Mouse (Mus musculus) MN1 (cell line): ENCODE measurements at regions not wholly inside any gene's neighbourhood (a gene's known extent, or its start where the extent isn't known, plus 50 kb on each side); places are given as distances from the start of the nearest gene placed in this dataset.
A peak's percentile ranks its signal among the peaks of the same experiment; 100 is the strongest.

ENCODE experiments used
- DNase-seq: peaks from one replicate; pipeline ENCODE4 v3.0.0-alpha.2; 2016; ENCODE audit warnings: low spot score

DNA sequence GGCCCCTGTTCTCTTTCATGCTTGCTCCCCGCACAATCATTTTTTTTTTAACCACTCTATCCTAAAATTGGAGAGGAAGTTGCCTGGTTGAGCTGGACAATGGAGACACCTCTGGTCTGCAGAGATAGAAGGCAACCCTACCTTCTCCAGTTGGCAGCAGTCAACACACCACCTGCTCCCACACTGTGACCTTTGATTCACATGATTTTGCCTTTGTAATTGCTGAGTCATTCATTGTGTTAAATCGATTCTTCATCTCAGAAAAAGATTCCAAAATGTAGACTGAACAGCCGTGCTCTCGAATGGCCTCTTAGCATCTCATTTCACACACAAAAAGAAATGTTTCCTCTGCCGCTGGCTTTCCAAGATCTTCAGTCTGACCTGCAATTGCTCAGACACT lies 616.2 kb downstream of the Pdcd6ip start:
- no peak for DNase-seq

DNA sequence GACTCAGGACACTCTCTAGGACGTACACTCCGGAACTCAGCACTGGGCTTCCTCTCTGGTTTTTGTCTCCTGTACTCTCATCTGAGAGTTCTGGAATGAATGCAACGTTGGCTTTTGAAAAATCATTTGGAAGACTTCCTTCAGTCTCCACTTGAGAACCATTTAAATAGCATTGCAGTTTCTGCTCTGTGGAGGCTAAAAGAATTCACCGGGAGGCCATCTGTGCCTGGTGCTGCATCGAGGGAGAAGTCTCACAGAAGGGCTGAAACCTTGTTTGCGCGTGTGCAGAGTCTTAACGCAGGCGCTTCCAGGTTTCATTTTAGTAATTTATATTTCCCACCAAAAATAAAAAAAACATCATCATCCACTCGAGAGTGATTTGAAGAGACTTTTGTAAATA lies 620.3 kb downstream of the Pdcd6ip start:
- DNase-seq, result no peak

DNA sequence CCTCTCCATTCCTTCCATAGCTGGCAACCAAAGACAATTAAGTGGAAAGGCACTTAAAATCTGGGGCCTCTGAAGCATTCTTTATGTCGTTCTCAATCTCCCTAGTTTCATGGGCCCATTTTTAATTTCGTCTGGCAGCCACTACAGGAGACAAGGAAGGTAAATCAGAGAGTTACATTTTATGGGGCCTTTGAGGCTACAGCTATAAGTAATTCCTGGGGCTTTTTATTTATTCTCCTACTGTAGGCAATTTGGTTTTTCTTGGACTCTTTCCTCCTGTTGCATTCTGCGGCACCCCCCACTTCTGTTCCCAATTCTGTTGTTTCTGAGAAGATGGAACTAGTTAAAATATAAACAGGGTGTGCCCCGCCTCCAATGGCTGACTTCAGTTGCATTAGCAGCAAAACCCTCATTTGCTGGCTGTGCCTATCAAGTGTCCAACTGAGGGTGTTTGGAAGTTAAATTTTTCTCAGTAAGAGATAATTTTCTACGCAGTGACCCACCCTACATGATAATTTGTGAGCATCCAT lies 622.7 kb downstream of the Pdcd6ip start:
- no peak for DNase-seq

DNA sequence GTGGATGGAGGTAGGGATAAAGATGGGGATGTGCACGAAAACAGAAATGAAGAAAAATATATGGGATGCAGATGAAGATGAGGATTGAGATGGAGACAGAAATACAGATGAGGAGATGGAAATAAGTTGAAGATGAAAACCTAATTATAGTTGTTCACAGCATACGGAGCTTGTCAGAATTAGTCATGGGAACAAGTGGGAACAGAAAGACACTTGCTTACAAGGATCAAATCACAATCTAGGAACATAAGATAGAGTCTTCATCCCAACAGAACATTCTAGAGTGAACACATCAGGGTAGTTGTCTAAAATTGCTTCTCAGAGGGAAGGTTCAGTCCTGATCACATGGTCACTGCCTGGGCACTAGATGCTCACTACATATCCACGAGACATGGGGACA lies 633.2 kb downstream of the Pdcd6ip start:
- no peak for DNase-seq

DNA sequence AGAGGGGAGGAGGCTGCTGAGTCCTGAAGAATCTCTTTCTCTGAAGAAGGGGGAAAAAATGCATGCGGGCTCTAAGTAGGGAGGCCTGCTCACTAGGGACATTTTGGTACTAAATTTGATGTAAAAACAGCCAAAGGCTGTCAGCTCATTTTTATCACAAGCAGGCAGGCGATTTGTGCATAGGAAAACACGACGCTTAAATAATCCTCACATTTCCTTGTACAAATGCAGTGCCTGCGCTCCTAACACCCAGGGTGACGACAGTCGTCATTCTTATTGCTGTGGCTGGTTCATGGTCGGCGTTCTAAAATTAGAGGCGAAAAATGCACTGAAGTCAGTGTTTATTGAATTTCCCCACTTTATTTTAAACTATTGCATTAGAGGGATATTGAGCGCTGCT lies 650.6 kb downstream of the Pdcd6ip start:
- DNase-seq, result no peak

DNA sequence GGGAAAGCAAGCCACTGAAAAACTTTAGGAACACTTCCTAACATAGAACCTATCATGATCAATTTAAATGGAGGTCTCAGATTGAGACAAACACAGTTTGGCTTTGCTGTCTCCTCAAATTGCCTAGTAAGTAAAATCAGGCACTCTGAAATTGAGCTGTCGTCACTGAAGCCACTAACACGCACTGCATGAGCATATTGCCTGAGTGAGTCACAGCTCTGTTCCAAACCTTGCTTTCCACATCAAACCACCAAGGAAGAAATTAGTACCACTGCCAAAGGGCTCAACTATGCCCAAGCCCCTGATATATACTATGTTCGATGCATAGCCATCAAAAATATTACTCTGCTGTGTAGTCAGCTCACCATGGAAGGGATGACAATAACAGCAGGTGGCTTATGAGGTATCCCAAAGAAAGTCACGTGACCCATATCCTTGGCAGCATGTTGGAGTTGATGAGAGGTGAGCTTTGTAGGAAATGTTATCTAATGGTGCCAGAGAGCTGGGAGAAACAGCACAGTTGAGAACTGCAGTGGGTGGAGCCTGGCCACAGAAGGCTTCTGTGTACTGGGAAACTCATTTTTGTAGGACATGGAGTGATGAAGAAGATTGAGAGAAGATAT lies 663.4 kb downstream of the Pdcd6ip start:
- peak; percentile 25 for DNase-seq

DNA sequence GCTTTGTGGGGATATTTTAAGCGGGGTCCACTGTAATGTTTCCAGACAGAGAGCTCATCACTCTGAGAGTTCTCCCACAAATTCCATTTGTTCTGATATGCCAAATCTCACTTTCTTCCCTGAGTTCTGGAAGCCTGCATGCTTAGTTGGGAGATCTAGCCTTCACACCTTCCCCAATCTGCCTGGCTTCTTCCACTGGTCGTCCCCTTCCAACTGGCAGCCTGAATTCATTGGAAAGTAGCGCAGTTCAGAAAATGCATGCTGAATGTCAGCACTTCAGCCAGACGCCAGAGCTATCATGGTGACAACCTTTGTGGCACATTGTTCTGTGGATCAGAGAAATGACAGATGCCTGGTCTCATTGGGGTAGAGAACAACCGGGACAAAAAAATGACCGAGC lies 667.2 kb downstream of the Pdcd6ip start:
- no peak for DNase-seq

DNA sequence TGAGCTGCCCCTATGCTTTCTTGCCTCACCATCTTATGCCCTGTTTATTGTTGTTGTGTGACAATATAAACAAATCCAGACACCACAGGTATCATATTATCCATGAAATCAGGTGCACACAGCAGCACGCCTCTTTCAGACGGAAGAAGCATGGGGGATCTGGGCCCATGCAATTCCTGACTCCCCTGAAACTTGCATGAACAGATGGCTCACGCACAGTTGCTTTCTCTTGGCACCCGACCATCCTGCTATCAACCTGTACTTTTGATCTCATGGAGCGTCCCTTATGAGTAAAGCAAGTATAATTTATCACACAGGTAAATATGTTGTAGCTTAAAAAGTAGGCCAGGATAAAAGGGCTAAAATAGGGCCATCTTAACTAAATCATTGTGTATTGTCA lies 674.1 kb downstream of the Pdcd6ip start:
- DNase-seq, result no peak

DNA sequence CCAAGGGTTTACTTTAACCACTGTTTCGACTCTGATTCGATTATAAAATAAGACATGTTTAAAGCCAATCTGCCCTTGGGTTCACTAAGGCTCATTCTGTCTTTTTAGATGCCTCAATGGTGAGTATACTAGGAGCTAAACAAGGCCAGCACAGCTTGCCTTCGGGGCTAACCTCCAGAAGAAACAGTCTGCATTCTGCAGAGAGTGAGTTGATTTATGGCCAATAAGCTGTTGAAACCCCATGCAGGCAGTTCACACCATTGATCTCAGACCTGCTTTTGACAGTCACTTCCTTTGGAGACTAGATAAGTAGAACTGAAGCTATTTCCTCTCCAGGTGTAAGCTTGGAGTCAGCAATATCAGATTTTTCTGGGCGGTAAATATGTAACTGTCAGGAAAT lies 679.0 kb downstream of the Pdcd6ip start:
- no peak for DNase-seq

DNA sequence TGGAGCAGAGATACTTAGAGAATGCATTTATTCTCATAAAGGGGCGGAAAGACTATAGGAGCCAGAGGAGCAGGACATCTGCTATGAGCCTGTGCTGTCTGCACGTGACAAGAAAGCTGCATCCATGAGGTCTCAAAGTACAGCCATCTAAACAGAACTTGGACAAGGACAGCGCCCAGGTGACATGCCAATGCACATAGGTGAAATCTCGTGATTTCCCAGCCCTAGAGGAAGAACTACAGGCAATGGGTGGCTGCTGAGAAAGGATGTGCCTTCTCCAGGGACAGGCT lies 681.2 kb downstream of the Pdcd6ip start:
- no peak for DNase-seq

DNA sequence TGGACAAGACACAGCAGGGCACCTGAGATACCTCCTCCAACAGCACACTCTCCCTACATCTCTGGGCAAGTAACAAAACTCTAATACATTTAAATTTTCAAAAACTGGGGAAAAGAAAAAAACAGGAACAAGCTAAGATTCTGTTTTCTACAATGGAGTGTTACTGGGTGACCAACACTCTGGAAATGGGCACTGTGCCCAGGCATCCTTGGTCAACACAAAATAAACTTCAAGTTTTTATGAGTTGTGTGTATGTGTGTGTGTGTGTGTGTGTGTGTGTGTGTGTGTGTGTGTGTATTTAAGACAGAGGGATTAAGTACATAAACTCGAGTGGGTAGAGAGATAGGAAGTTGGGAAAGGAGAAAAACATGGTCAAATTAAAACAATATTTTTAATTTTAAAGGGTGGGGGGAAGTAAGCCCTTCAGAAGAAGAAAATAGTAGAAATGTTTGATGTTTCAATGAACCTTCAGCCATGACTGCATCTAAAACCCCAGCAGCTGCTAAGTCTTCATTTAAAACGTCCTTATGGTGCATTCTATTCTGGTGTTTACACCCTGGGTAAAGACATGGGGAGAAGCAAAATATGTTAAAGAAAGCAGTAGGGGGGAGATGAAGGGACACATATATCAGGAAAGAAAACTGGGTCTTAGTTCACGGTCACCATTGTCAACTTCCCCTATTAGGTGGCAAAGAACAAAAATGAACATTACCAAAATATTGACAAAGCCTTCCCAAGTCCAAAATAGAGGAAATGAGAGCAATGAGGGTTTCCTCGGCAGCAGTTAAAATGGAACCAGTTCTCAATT lies 681.8 kb downstream of the Pdcd6ip start:
- no peak for DNase-seq

DNA sequence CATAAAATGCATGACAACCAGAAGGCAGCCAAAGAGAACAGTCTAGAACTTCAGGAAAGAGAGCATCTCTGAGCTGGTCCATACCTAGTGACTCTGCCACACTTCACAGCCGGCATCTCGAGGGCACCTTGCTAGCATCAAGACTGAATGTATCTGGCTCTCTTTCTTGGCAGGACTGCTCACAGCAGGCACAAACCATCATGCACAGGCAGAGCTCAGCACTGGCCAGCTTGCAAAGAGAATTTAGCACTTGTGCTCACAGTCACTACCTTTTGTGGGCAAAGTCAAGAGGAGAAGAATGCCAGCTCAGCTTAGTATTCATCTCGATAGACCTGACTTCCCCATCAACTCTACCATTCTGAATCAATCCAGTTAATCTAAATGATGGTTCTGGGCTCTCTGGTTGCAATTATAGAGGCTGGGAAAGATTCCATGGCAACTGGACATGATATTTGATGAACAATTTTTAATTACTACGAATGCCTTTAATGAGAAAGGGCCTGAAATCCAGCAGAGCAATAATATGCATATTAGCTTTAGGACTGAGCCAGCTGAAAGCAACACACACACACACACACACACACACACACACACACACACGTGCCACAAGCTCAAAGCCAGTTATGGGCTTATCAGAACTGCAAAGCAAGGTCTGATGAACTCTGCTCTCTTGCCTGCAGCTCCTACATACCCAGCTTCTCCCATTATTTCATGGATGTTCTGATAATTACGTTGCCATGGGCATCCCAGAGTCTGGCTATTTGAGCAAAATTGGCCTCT lies 686.0 kb downstream of the Pdcd6ip start:
- no peak for DNase-seq

DNA sequence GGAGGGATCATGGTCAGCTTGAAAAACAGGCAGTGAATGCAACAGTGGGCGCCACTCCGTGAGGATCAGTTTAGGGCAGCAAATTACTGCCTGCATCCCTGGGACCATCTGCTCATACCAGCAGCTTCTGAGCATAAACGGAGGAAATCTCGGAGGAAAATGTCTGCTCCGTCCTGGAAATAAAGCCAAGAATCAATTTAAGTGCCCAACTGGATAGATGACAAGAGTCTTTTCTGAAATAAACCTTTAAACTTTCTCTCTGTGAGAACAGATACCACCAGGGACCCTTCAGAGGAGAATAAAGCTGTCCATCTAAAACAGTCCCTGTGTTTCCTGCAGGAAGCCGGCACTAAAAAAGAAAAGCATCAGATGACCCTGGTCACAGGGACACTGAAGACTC lies 688.5 kb downstream of the Pdcd6ip start:
- DNase-seq, result no peak

DNA sequence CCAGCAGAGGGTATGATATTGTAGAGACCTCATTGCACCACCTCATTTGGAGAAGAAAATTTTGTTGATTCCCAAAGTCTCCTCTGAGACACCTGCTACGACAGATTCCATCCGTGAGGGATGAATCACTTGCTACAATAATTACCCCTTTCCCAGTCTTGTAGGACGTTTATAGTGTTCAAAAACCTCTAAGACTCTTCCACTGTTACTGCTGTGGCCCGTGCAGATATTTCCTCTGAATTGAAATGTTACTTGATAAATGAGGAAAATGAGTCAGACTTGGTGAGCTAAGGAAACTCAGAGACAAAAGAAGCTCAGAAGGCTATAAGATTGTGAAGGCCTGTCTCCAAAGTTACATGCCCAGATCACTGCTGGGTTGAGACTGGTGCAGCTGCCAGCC lies 700.0 kb downstream of the Pdcd6ip start:
- DNase-seq, result no peak

DNA sequence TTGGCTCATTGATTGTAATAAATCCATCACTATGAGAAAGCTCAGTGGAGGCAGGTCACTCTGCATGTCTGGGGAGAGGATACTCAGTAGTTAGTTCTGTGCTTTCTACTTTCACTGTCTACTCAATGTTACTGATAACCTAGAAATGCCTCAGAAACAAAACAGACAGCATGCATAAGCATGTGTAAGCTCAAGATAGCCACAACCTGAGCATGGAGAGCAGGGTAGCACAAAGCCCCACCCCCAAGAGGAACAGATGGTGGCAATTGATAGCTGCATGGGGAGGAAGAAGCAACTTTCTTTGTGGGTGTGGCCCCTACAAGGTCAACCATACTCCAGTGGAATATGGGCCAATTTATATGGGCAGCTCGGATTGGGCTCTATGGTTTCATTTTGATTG lies 711.9 kb downstream of the Pdcd6ip start:
- DNase-seq, result no peak

DNA sequence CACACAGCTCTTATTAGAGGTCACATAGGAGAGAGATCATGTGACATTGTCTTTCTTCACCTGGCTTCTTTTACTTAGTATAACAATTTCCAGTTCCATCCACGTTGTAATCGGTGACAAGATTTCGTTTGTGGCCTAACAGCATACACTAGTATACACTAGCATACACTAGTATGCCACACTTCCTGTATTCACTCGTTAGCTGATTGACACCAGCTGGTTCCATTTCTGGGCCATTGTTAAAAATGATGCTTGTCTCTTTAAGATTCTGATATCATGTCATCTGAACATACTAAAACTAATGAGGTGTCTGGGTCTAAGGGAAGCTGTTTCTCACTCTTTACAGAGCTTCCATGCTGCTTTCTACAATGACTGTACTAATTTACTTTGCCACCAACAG lies 713.3 kb downstream of the Pdcd6ip start:
- no peak for DNase-seq

DNA sequence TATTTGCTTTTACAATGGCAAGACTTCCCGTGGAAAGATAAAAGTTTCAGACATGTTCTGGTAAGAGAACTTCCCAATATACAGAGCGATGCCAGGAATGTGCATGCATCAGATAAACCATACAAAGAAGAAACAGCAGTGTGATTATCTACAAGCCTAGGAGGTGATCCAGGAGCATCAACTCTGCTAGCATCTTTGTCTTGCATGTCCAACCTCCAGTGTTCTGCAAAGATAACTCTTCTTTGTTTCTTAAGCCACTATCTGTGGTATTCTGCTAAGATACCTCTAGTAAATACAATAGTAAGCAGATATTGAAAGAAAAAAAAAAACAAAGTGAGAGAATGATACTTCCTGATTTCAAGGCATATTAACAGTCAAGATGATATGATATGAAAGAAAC lies 714.4 kb downstream of the Pdcd6ip start:
- DNase-seq, result no peak

DNA sequence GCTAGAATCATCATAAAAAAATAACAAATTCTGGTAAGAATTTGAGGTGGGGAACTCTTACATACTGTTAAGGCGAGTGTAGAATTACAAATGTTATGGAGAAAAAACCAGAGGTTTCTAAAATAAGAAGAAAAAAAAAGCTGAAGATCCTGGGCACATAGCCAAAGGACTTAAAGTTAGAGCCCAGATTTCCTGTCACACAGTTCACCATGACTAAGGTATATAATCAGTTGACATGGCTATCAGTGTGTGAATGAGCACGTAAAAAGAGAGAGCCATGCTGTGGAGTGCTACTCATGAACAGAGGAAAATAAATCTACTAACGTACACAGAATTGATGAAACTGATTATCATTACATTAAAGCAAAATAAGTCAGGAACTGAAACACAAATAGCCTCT lies 715.1 kb downstream of the Pdcd6ip start:
- no peak for DNase-seq

DNA sequence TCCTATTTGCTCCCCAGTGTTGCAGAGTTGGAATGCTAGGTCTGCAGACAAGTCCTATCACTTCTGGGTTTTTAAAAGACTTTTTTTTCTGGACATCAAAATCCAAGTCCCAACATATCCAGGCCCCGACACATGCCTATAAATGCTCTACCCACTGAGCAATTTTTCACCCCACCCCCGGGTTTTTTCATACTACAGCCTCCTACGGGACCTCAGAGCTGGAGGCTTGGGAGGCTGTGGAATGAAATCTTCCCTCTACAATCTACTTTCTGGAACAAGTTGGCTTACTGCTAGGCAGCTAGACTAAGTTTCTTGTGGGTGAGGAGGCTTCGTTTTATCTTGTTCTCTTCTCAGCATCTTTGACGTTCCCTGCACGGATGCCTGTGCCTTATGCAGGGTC lies 724.7 kb downstream of the Pdcd6ip start:
- DNase-seq, result no peak

DNA sequence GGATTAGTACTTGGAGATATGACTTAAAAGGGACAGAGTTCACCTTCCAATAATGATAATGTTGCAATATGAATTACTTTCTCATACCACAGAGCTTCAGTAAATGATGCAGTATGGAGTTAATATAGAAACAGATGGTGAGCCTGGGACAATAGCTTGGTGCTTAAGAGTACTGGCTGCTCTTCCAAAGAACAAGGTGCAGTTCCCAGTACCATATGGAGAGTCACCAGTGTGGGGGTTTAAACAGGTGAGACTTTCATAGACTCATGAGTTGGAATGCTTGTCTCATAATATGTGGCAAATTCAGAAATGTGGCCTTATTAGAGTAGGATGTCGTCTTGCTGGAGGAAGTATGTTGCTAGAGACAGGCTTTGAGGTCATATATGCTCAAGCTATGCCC lies 715.8 kb upstream of the Arpp21 start:
- DNase-seq, result no peak

DNA sequence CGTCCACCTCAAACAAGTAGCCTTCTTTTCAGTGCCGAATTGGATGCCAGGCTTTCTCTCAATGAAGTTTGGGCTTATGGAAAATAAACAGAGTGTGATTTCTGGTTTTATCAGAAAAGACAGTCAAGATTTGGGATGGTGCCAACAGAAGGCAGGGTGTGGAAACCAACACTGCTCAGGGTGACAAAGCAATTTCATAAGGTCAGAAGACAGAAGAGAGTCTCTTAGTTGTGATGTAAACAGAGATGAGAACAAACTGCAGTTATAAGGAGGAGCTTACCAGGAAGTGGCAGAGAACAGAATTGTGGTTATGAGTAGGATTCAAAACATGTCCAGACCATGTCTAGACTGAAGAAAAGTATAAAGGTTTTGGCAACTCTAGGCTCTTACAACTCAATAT lies 714.3 kb upstream of the Arpp21 start:
- DNase-seq, result peak; percentile 13

DNA sequence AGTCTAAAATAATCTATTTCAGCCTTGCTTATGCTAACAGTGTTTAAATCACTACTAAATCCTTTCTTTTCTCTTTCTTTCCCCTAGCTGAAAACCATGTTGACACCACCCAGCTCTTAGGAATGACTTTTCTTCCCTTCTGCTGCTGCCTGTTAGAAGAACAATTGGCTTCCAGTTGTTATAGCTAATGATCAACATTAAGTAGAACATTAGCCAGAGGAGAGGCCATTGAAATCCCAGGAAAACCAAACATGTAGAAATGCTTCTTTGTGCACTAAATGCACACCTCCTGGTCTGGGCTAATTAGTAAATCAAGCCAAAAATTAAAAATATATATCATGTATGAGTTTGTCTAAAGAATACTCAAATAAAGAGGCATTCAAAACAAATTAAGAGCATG lies 703.0 kb upstream of the Arpp21 start:
- no peak for DNase-seq
